Mouse (Mus musculus): ENCODE data around the gene Prpf40a.

The Prpf40a gene

GRCm38 (mm10) chr2:53105408-53105807, 85.7 kb downstream of the Prpf40a start:
- DNase-seq: no peak

GRCm38 (mm10) chr2:53102901-53103300, 88.2 kb downstream of the Prpf40a start:
- no peak for DNase-seq

GRCm38 (mm10) chr2:53101885-53102740, 89.0 kb downstream of the Prpf40a start:
- no peak for DNase-seq

GRCm38 (mm10) chr2:53100093-53100492, 91.0 kb downstream of the Prpf40a start:
- DNase-seq: no peak

- no peak for DNase-seq
Measured at GRCm38 (mm10) chr2:53095489-53095888, 95.6 kb downstream of the Prpf40a start.

GRCm38 (mm10) chr2:53095031-53095430, 96.1 kb downstream of the Prpf40a start:
- DNase-seq: no peak

GRCm38 (mm10) chr2:53088744-53089143, 102.3 kb downstream of the Prpf40a start:
- DNase-seq: no peak

GRCm38 (mm10) chr2:53085617-53086202, 105.4 kb downstream of the Prpf40a start:
- DNase-seq: peak; percentile 67
